Mouse (Mus musculus) midbrain, postnatal 0 days (tissue): Measurements from ENCODE around the gene Rab12. TPM values are rescaled to one million over a fixed set of nuclear protein-coding genes. Genes with fewer than 3 reads are reported as not detected.

ENCODE experiments used
- ATAC-seq: fragments of 200-750 bp; cut with Nextera tagmentation; 2 replicates; pipeline ENCODE4 v1.8.0; 2017; ENCODE audit warnings: moderate number of reproducible peaks, mild to moderate bottlenecking, moderate TSS enrichment, moderate library complexity; ENCODE audit not compliant: low FRiP score
- DNase-seq: peaks from one replicate; pipeline ENCODE4 v3.0.0-alpha.2; 2015; ENCODE audit warnings: low spot score
- H3K27ac ChIP-seq: fragments of 300-500 bp; sonication (generic); 2 replicates; pipeline ENCODE4 v1.5.1; 2014; ENCODE audit warnings: low read depth, mild to moderate bottlenecking, low read length, mixed read lengths
- H3K27me3 ChIP-seq: fragments of 300-500 bp; sonication (generic); 2 replicates; pipeline ENCODE4 v1.6.1; 2014; ENCODE audit warnings: low read length, control low read depth, mixed read lengths; ENCODE audit not compliant: insufficient read depth
- H3K36me3 ChIP-seq: fragments of 300-500 bp; sonication (generic); 2 replicates; pipeline ENCODE4 v1.6.1; 2014; ENCODE audit warnings: low read length, control low read depth, mixed read lengths; ENCODE audit not compliant: insufficient read depth
- H3K4me1 ChIP-seq: fragments of 300-500 bp; sonication (generic); 2 replicates; pipeline ENCODE4 v1.6.1; 2014; ENCODE audit warnings: mild to moderate bottlenecking, control low read depth, antibody characterized with exemption, low read length, mixed read lengths; ENCODE audit not compliant: insufficient read depth
- H3K4me2 ChIP-seq: fragments of 300-500 bp; sonication (generic); 2 replicates; pipeline ENCODE4 v1.6.1; 2014; ENCODE audit warnings: low read depth, mild to moderate bottlenecking, low read length, mixed read lengths; ENCODE audit not compliant: poor library complexity, severe bottlenecking
- H3K4me3 ChIP-seq: fragments of 300-500 bp; sonication (generic); 2 replicates; pipeline ENCODE4 v1.5.1; 2014; ENCODE audit warnings: low read depth, mild to moderate bottlenecking, low read length, moderate library complexity
- H3K9ac ChIP-seq: fragments of 300-500 bp; sonication (generic); replicated peaks from 2 replicates; pipeline ENCODE4 v1.6.1; 2014; ENCODE audit warnings: mild to moderate bottlenecking, low read length, moderate library complexity, mixed read lengths; ENCODE audit not compliant: poor library complexity, severe bottlenecking
- H3K9me3 ChIP-seq: fragments of 300-500 bp; sonication (generic); 2 replicates; pipeline ENCODE4 v1.6.1; 2016; ENCODE audit warnings: low read length, control low read depth
- CTCF ChIP-seq: IDR thresholded peaks from 2 replicates; pipeline ENCODE4 v1.5.1; 2016; ENCODE audit warnings: antibody characterized with exemption, mild to moderate bottlenecking
- WGBS: fragments of 180-500 bp; shearing (Covaris S2); extraction: QIAGEN DNeasy Blood & Tissue Kit; methylation state at CpG from one replicate; pipeline ENCODE4 v1.1.7; 2014; 5-methylcytosine and 5-hydroxymethylcytosine counted together
- polyA plus RNA-seq: library from polyadenylated mRNA; unstranded; fragments of >200 nt; fragmentation: Nextera tagmentation; extraction: Ambion mirVana; gene quantifications from 2 replicates; pipeline ENCODE4 v1.2.1, GENCODE M21; 2015
- total RNA-seq: library from RNA; depleted of rRNA; stranded (reverse); fragments of >200 nt; gene quantifications from 2 replicates; pipeline ENCODE4 v1.2.3, GENCODE M21; 2014; rRNA removed

Rab12 gene
- 102 and 112 TPM in 2 replicates for total RNA-seq
- polyA plus RNA-seq = 90.5 and 95.3 TPM in 2 replicates

DNA sequence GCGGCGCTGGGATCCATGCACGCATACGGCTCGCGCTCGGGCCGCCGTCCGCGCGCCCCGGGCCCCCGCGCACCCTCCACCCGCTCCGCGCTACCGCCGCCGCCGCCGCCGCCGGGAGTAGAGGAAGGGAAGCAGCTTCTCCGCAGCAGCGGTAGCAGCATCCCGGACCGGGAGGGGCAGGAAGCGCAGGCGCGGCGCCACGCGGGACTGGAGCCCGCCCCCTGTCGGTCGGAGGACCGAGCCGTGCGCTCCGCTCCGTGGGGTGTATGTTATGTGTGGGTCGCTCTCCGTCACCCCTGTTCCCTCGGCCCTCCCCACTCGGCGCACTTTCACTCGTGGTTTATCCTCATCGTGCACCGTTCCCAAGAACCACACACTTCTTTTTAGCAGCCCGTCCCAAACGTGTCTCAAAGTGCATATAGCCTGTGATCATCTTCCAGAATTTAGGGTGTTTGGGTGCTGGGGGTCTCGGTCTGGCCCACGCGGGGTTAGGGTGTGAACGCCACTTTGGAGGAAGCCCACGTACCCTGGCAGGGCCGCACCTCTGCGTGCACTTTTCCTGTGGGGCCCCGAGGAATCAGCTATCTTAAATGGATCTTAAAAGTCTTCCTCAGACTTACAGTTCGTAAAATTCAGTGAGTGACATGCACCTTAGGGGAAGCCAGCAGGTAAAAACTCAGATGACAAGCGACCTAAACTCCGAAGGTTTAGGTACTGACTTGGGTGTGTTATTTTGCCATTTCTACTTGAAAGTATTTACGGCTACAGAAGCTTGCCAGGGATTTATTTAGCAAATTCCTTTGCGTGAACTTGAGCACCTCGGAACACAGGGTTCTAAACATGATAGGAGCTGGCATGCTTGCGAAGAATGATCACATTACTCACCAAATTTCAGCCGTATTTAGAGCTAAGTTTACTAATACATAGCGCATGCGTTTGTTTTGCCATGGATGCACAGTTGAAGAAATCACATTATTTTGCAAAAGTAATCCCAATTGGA is at the start of gene Rab12:
TSS of gene Rab12 (minus strand) at position 176 of the 1,000 bp plus-strand sequence.
- peak; percentile 91 for TF ChIP-seq CTCF
- H3K9ac ChIP-seq = peak within 1 kb of the TSS; percentile 97
- peak within 1 kb of the TSS; percentile 100 for H3K4me3 ChIP-seq
- H3K27me3 ChIP-seq = no peaks in the 10 kb centered on the region
- H3K4me1 ChIP-seq = 0 out of 2 replicates have a peak, but pooled peaks cover 3% of the 10 kb centered on the region
- peak within 1 kb of the TSS; percentile 68 for H3K27ac ChIP-seq
- WGBS = 9% methylated on average over 59 of the region's 71 CpGs
- H3K4me2 ChIP-seq = peak within 1 kb of the TSS; percentile 69
- H3K36me3 ChIP-seq = peaks cover 3% of the 10 kb centered on the region; the same call in 1 of the 2 replicates
- ATAC-seq (peak; percentile 95), DNase-seq (peak; percentile 89)
- no peaks in the 10 kb centered on the region for H3K9me3 ChIP-seq

DNA sequence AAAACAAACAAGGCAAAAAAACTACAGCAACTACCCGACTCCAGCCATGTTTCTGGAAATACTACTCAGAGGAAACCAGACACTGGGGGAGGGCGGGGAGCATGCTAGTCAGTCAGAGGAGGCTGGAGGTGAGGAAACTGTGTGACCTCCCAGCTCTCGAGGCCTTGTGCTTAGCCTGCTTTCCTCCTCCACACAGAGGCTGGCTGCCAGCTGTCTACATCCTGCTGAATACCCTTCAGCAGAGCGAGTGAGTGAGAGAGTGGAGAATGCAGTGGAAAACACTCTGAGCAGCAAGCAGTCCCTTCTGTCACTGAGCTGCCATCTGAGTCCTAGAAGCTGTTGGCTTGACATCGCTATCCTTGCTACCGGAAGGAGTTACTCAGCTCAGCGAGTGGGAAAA is 44.7 kb upstream of the Rab12 start:
- no peak for TF ChIP-seq CTCF
- Histone ChIP-seq H3K27ac (no peak overlapping the region), H3K9ac (no peak overlapping the region), H3K9me3 (no peaks in the 10 kb centered on the region), H3K4me2 (no peak overlapping the region), H3K27me3 (no peaks in the 10 kb centered on the region), H3K4me1 (no peaks in the 10 kb centered on the region), H3K4me3 (no peak overlapping the region), H3K36me3 (no peaks in the 10 kb centered on the region)
- peak; percentile 12 for DNase-seq
- ATAC-seq = no peak
- 67% methylated on average over 7 of the region's 7 CpGs for WGBS

DNA sequence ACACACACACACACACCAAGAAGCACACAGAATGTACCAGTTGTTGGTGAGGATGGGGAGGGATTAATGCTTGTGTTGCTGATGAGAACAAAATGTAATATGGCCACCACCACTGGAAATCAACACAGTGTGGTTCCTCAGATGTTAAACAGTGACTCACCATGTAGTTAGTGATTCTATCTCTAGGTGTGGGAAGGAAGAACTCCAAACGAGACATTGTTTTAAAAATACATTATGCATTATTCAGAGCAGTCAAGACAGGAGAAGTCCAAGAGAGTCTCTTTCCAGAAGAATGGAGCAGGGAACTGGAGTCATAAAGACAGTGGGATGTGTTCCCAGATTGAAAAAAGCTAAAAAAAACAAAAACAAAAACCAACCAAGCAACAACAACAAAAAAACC is 44.0 kb upstream of the Rab12 start:
- DNase-seq = no peak
- H3K36me3 ChIP-seq = no peaks in the 10 kb centered on the region
- WGBS = 68% methylated on average over 1 of the region's 1 CpGs
- TF ChIP-seq CTCF = no peak
- no peak overlapping the region for H3K27ac ChIP-seq
- no peak overlapping the region for H3K4me2 ChIP-seq
- H3K9me3 ChIP-seq = no peaks in the 10 kb centered on the region
- no peak overlapping the region for H3K9ac ChIP-seq
- no peaks in the 10 kb centered on the region for H3K4me1 ChIP-seq
- ATAC-seq = no peak
- no peak overlapping the region for H3K4me3 ChIP-seq
- no peaks in the 10 kb centered on the region for H3K27me3 ChIP-seq

DNA sequence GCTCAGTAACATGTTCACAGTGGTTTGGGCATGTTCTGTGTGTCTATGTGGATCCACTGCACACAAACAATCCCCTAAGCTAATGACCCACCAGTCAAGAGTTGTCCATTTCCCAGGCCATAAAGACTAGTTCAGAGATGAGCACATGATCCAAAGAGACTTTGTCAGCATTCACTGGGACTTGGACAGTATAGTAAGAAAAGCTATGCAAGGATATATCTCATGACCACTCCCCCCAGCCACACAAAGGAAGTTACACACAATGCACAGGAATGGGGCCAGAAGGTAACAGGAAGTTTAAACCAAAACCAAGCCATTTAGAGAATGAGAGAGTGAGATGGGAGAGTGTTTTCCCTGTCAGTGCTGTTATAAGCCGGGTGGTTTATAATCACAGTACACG is 41.9 kb upstream of the Rab12 start:
- Histone ChIP-seq H3K4me3 (no peak overlapping the region), H3K9ac (no peak overlapping the region), H3K9me3 (no peaks in the 10 kb centered on the region), H3K36me3 (no peaks in the 10 kb centered on the region), H3K4me1 (no peaks in the 10 kb centered on the region), H3K27ac (no peak overlapping the region), H3K27me3 (no peaks in the 10 kb centered on the region), H3K4me2 (no peak overlapping the region)
- WGBS = 78% methylated on average over 2 of the region's 2 CpGs
- TF ChIP-seq CTCF = no peak
- ATAC-seq (no peak), DNase-seq (no peak)

DNA sequence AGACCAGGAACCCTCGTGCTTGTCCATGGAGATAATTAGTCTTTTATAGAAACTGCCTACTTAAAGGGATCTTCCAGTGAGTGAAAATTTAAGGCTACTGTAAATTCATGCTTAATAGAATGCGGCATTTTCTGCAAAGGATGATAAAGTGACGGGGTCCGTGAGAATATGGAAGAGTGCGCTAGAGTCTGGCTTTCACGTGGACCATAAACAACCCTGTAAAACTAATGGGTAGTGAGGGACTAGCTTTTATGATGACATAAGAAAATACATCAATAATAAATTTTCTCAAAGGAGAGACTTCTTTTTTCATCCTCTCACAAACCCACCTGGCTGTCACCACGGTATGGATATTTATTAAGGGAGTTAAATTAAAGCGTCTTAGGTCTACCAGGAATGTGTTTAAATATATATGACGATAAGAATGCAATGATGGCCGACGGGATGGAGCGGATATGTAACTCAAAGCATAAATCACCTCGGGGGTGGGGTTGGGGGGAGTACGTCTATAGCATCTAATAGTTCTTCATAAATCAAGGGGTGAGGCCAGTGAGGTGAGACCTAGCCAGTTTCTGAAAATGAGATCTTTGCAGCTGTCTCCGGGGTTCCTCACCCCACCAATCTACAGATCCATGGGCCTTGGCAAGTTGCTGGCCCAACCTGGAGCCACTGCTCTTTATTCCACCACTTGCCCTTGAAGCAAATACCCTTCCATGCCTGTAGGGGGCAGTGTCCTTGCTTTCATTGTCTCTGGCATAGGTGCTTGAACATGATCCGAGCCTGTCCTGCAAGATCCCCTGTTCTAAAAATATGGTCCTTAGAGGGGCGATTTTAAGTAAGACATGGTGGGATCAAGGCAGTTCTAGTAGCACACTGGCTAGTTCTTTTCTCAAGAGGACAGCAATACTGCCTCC is 39.1 kb upstream of the Rab12 start:
- DNase-seq (no peak), ATAC-seq (no peak)
- Histone ChIP-seq H3K27me3 (no peaks in the 10 kb centered on the region), H3K9ac (no peak overlapping the region), H3K36me3 (no peaks in the 10 kb centered on the region), H3K27ac (no peak overlapping the region), H3K4me2 (no peak overlapping the region), H3K4me3 (no peak overlapping the region), H3K9me3 (no peaks in the 10 kb centered on the region), H3K4me1 (no peaks in the 10 kb centered on the region)
- peak; percentile 33 for TF ChIP-seq CTCF
- 83% methylated on average over 17 of the region's 17 CpGs for WGBS
